Mouse (Mus musculus): ENCODE data around the gene Gm37240. TPM values are rescaled to one million over a fixed set of nuclear protein-coding genes. Genes with fewer than 3 reads are reported as not detected.

The Gm37240 gene
- polyA plus RNA-seq, 1 experiment from 2014 or later: 3.2 TPM

GRCm38 (mm10) chr3:85174542-85175469, 712.5 kb downstream of the Gm37240 start:
- H3K4me1 ChIP-seq (ENCODE audit: control insufficient read depth, insufficient read depth, low read length): no peaks in the 10 kb centered on the region
- no peaks in the 10 kb centered on the region for H3K27me3 ChIP-seq (ENCODE audit: control insufficient read depth, insufficient read depth, low read length)
- H3K9me3 ChIP-seq (replicated peaks; ENCODE audit: control insufficient read depth, low read length): no peaks in the 10 kb centered on the region
- 55% methylated on average over 28 of the region's 28 CpGs for WGBS
- H3K4me3 ChIP-seq (ENCODE audit: low read depth, low read length): no peak overlapping the region
- no peak overlapping the region for H3K4me2 ChIP-seq (ENCODE audit: low read depth, low read length)
- no peak overlapping the region for H3K27ac ChIP-seq (replicated peaks; ENCODE audit: low read depth, low read length)
- no peaks in the 10 kb centered on the region for H3K36me3 ChIP-seq (replicated peaks; ENCODE audit: control insufficient read depth, insufficient read depth, low read depth, low read length)
- DNase-seq (ENCODE audit: low spot score): peak; percentile 59
- ATAC-seq (replicated peaks; ENCODE audit: insufficient number of reproducible peaks, low FRiP score, low TSS enrichment, low read depth): 0 out of 2 replicates have a peak, but pooled peaks have one; percentile 70
- H3K9ac ChIP-seq (replicated peaks; ENCODE audit: low read length): no peak overlapping the region

- H3K4me1 ChIP-seq (ENCODE audit: control insufficient read depth, insufficient read depth, low read length): no peaks in the 10 kb centered on the region
- 74% methylated on average over 6 of the region's 6 CpGs for WGBS
- no peak overlapping the region for H3K27ac ChIP-seq (replicated peaks; ENCODE audit: low read depth, low read length)
- no peak overlapping the region for H3K4me3 ChIP-seq (ENCODE audit: low read depth, low read length)
- no peak for DNase-seq (ENCODE audit: low spot score)
- H3K36me3 ChIP-seq (replicated peaks; ENCODE audit: control insufficient read depth, insufficient read depth, low read depth, low read length): no peaks in the 10 kb centered on the region
- ATAC-seq (replicated peaks; ENCODE audit: insufficient number of reproducible peaks, low FRiP score, low TSS enrichment, low read depth): no peak
- H3K27me3 ChIP-seq (ENCODE audit: control insufficient read depth, insufficient read depth, low read length): no peaks in the 10 kb centered on the region
- no peak overlapping the region for H3K9ac ChIP-seq (replicated peaks; ENCODE audit: low read length)
- no peak overlapping the region for H3K4me2 ChIP-seq (ENCODE audit: low read depth, low read length)
- no peaks in the 10 kb centered on the region for H3K9me3 ChIP-seq (replicated peaks; ENCODE audit: control insufficient read depth, low read length)
Measured at GRCm38 (mm10) chr3:85173441-85174071, 713.8 kb downstream of the Gm37240 start.

GRCm38 (mm10) chr3:85172532-85172931, 714.8 kb downstream of the Gm37240 start:
- ATAC-seq (replicated peaks; ENCODE audit: insufficient number of reproducible peaks, low FRiP score, low TSS enrichment, low read depth) (no peak), DNase-seq (ENCODE audit: low spot score) (no peak)
- H3K4me3 ChIP-seq (ENCODE audit: low read depth, low read length): no peak overlapping the region
- no peaks in the 10 kb centered on the region for H3K36me3 ChIP-seq (replicated peaks; ENCODE audit: control insufficient read depth, insufficient read depth, low read depth, low read length)
- no peaks in the 10 kb centered on the region for H3K4me1 ChIP-seq (ENCODE audit: control insufficient read depth, insufficient read depth, low read length)
- 80% methylated on average over 11 of the region's 11 CpGs for WGBS
- no peaks in the 10 kb centered on the region for H3K27me3 ChIP-seq (ENCODE audit: control insufficient read depth, insufficient read depth, low read length)
- no peak overlapping the region for H3K27ac ChIP-seq (replicated peaks; ENCODE audit: low read depth, low read length)
- no peaks in the 10 kb centered on the region for H3K9me3 ChIP-seq (replicated peaks; ENCODE audit: control insufficient read depth, low read length)
- no peak overlapping the region for H3K4me2 ChIP-seq (ENCODE audit: low read depth, low read length)
- H3K9ac ChIP-seq (replicated peaks; ENCODE audit: low read length): no peak overlapping the region

- H3K4me2 ChIP-seq (ENCODE audit: low read depth, low read length): no peak overlapping the region
- WGBS: 83% methylated on average over 12 of the region's 12 CpGs
- no peak overlapping the region for H3K4me3 ChIP-seq (ENCODE audit: low read depth, low read length)
Measured at GRCm38 (mm10) chr3:85172096-85172495, 715.2 kb downstream of the Gm37240 start.

GRCm38 (mm10) chr3:85168816-85169215, 718.5 kb downstream of the Gm37240 start:
- H3K27me3 ChIP-seq (ENCODE audit: control insufficient read depth, insufficient read depth, low read length): no peaks in the 10 kb centered on the region
- H3K4me1 ChIP-seq (ENCODE audit: control insufficient read depth, insufficient read depth, low read length): no peaks in the 10 kb centered on the region
- no peak overlapping the region for H3K27ac ChIP-seq (replicated peaks; ENCODE audit: low read depth, low read length)
- H3K9me3 ChIP-seq (replicated peaks; ENCODE audit: control insufficient read depth, low read length): no peaks in the 10 kb centered on the region
- H3K4me3 ChIP-seq (ENCODE audit: low read depth, low read length): no peak overlapping the region
- DNase-seq (ENCODE audit: low spot score) (no peak), ATAC-seq (replicated peaks; ENCODE audit: insufficient number of reproducible peaks, low FRiP score, low TSS enrichment, low read depth) (no peak)
- H3K36me3 ChIP-seq (replicated peaks; ENCODE audit: control insufficient read depth, insufficient read depth, low read depth, low read length): no peaks in the 10 kb centered on the region
- no peak overlapping the region for H3K9ac ChIP-seq (replicated peaks; ENCODE audit: low read length)
- 90% methylated on average over 2 of the region's 2 CpGs for WGBS
- no peak overlapping the region for H3K4me2 ChIP-seq (ENCODE audit: low read depth, low read length)

More at GRCm38 (mm10) chr3:85172096-85172495, 715.2 kb downstream of the Gm37240 start:
- H3K27ac ChIP-seq (replicated peaks; ENCODE audit: low read depth, low read length): no peak overlapping the region
- no peaks in the 10 kb centered on the region for H3K36me3 ChIP-seq (replicated peaks; ENCODE audit: control insufficient read depth, insufficient read depth, low read depth, low read length)
- no peaks in the 10 kb centered on the region for H3K9me3 ChIP-seq (replicated peaks; ENCODE audit: control insufficient read depth, low read length)
- H3K4me1 ChIP-seq (ENCODE audit: control insufficient read depth, insufficient read depth, low read length): no peaks in the 10 kb centered on the region
- no peaks in the 10 kb centered on the region for H3K27me3 ChIP-seq (ENCODE audit: control insufficient read depth, insufficient read depth, low read length)
- no peak for DNase-seq (ENCODE audit: low spot score)
- H3K9ac ChIP-seq (replicated peaks; ENCODE audit: low read length): no peak overlapping the region
- no peak for ATAC-seq (replicated peaks; ENCODE audit: insufficient number of reproducible peaks, low FRiP score, low TSS enrichment, low read depth)

- WGBS: 91% methylated on average over 1 of the region's 1 CpGs
- DNase-seq (ENCODE audit: low spot score) (no peak), ATAC-seq (replicated peaks; ENCODE audit: insufficient number of reproducible peaks, low FRiP score, low TSS enrichment, low read depth) (no peak)
- Histone ChIP-seq H3K4me2 (ENCODE audit: low read depth, low read length) (no peak overlapping the region), H3K9ac (replicated peaks; ENCODE audit: low read length) (no peak overlapping the region), H3K4me3 (ENCODE audit: low read depth, low read length) (no peak overlapping the region), H3K4me1 (ENCODE audit: control insufficient read depth, insufficient read depth, low read length) (no peaks in the 10 kb centered on the region), H3K27me3 (ENCODE audit: control insufficient read depth, insufficient read depth, low read length) (no peaks in the 10 kb centered on the region), H3K9me3 (replicated peaks; ENCODE audit: control insufficient read depth, low read length) (no peaks in the 10 kb centered on the region), H3K36me3 (replicated peaks; ENCODE audit: control insufficient read depth, insufficient read depth, low read depth, low read length) (no peaks in the 10 kb centered on the region), H3K27ac (replicated peaks; ENCODE audit: low read depth, low read length) (no peak overlapping the region)
Measured at GRCm38 (mm10) chr3:85164931-85165330, 722.4 kb downstream of the Gm37240 start.

GRCm38 (mm10) chr3:85163396-85163795, 723.9 kb downstream of the Gm37240 start:
- no peaks in the 10 kb centered on the region for H3K27me3 ChIP-seq (ENCODE audit: control insufficient read depth, insufficient read depth, low read length)
- DNase-seq (ENCODE audit: low spot score) (no peak), ATAC-seq (replicated peaks; ENCODE audit: insufficient number of reproducible peaks, low FRiP score, low TSS enrichment, low read depth) (no peak)
- H3K9me3 ChIP-seq (replicated peaks; ENCODE audit: control insufficient read depth, low read length): no peaks in the 10 kb centered on the region
- WGBS: 88% methylated on average over 5 of the region's 5 CpGs
- H3K36me3 ChIP-seq (replicated peaks; ENCODE audit: control insufficient read depth, insufficient read depth, low read depth, low read length): no peaks in the 10 kb centered on the region
- H3K27ac ChIP-seq (replicated peaks; ENCODE audit: low read depth, low read length): no peak overlapping the region
- no peak overlapping the region for H3K9ac ChIP-seq (replicated peaks; ENCODE audit: low read length)
- H3K4me3 ChIP-seq (ENCODE audit: low read depth, low read length): no peak overlapping the region
- no peaks in the 10 kb centered on the region for H3K4me1 ChIP-seq (ENCODE audit: control insufficient read depth, insufficient read depth, low read length)
- no peak overlapping the region for H3K4me2 ChIP-seq (ENCODE audit: low read depth, low read length)

- DNase-seq (ENCODE audit: low spot score): no peak
- ATAC-seq (replicated peaks; ENCODE audit: insufficient number of reproducible peaks, low FRiP score, low TSS enrichment, low read depth): no peak
- no peak overlapping the region for H3K4me2 ChIP-seq (ENCODE audit: low read depth, low read length)
- H3K36me3 ChIP-seq (replicated peaks; ENCODE audit: control insufficient read depth, insufficient read depth, low read depth, low read length): no peaks in the 10 kb centered on the region
- no peak overlapping the region for H3K9ac ChIP-seq (replicated peaks; ENCODE audit: low read length)
- H3K4me1 ChIP-seq (ENCODE audit: control insufficient read depth, insufficient read depth, low read length): no peaks in the 10 kb centered on the region
- H3K4me3 ChIP-seq (ENCODE audit: low read depth, low read length): no peak overlapping the region
- no peaks in the 10 kb centered on the region for H3K27me3 ChIP-seq (ENCODE audit: control insufficient read depth, insufficient read depth, low read length)
- no peaks in the 10 kb centered on the region for H3K9me3 ChIP-seq (replicated peaks; ENCODE audit: control insufficient read depth, low read length)
- H3K27ac ChIP-seq (replicated peaks; ENCODE audit: low read depth, low read length): no peak overlapping the region
- WGBS: 93% methylated on average over 3 of the region's 3 CpGs
Measured at GRCm38 (mm10) chr3:85162430-85162829, 724.9 kb downstream of the Gm37240 start.
